Comparison of ENCODE assay signal across 21 mouse cellular contexts in genomic region chr9:66114341-66114740, GRCm38 (mm10). TPM values are rescaled to one million over a fixed set of nuclear protein-coding genes. Genes with fewer than 3 reads are reported as not detected.
DNase-seq lines count a peak whose midpoint lies in the region; ATAC-seq and TF ChIP-seq lines count a peak whose summit lies in the region.
"Had no signal": no experiment of that assay in that cellular context is flagged by ENCODE, and none has a peak within 500 bp of the region (broad histone marks: within the 10 kb centered on the region; RNA-seq: fewer than 3 reads in every experiment).

No protein-coding gene starts in this region.

- H3K27ac ChIP-seq in MEL (ENCODE audit: control insufficient read depth, low read depth, low read length) = no peak overlapping the region
- H3K27ac ChIP-seq in bone marrow macrophage, adult 2 months (ENCODE audit: insufficient read depth, low read depth, low read length) = peak overlapping the region; percentile 74
- no peak overlapping the region for H3K27ac ChIP-seq in intestine, embryonic 15.5 days
- H3K27ac ChIP-seq: hindbrain, embryonic 15.5 days; liver, embryonic 14.5 days; midbrain, embryonic 12.5 days had no signal

- H3K9ac ChIP-seq in MEL (ENCODE audit: control insufficient read depth, low read depth, low read length, poor library complexity, severe bottlenecking) = no peak overlapping the region
- no peak overlapping the region for H3K9ac ChIP-seq in intestine, embryonic 15.5 days
- H3K9ac ChIP-seq: hindbrain, embryonic 15.5 days; liver, embryonic 14.5 days; midbrain, embryonic 12.5 days had no signal

- H3K9me3 ChIP-seq in MEL (replicated peaks; ENCODE audit: insufficient read depth, low read length) = no peaks in the 10 kb centered on the region
- H3K9me3 ChIP-seq in intestine, embryonic 15.5 days = no peaks in the 10 kb centered on the region
- H3K9me3 ChIP-seq: hindbrain, embryonic 15.5 days; midbrain, embryonic 12.5 days had no signal

- TF ChIP-seq RAD21 in MEL (IDR thresholded peaks at IDR 0.05; ENCODE audit: low read depth, low read length) = no peak

- H3K36me3 ChIP-seq in MEL (ENCODE audit: control insufficient read depth in 1 of 2, insufficient read depth in 2 of 2, low read length in 2 of 2) = peaks cover 6 to 19% of the 10 kb centered on the region in 2 experiments
- peaks cover 7% of the 10 kb centered on the region; the same call in 1 of the 2 replicates for H3K36me3 ChIP-seq in intestine, embryonic 15.5 days

- 90% methylated on average over 3 of the region's 3 CpGs for WGBS in intestine, embryonic 15.5 days

- intact Hi-C loops in heart, postnatal 36 days (cut with DNase I) = no loop called here

- peaks cover 16% of the 10 kb centered on the region for H3K79me2 ChIP-seq in MEL (ENCODE audit: control insufficient read depth, insufficient read depth, low read length, poor library complexity)

- no peak for TF ChIP-seq POLR2A in MEL (IDR thresholded peaks at IDR 0.05; ENCODE audit: control insufficient read depth in 1 of 2, insufficient read depth in 1 of 2, low read depth in 1 of 2, low read length in 2 of 2, poor library complexity in 1 of 2)
- TF ChIP-seq POLR2A in bone marrow macrophage, adult 2 months (IDR thresholded peaks at IDR 0.05; ENCODE audit: borderline replicate concordance, low read depth, low read length) = no peak

- no peak overlapping the region for H3K4me2 ChIP-seq in intestine, embryonic 15.5 days (replicated peaks)
- H3K4me2 ChIP-seq: hindbrain, embryonic 15.5 days; midbrain, embryonic 12.5 days had no signal

- H3K4me1 ChIP-seq in MEL (ENCODE audit: control insufficient read depth in 1 of 2, insufficient read depth in 2 of 2, low read length in 2 of 2) = peaks cover 1 to 12% of the 10 kb centered on the region in 2 experiments; a peak in 3 of 4 replicates
- H3K4me1 ChIP-seq in bone marrow macrophage, adult 2 months (ENCODE audit: control insufficient read depth, insufficient read depth, low read length) = peaks cover 63% of the 10 kb centered on the region
- H3K4me1 ChIP-seq in intestine, embryonic 15.5 days (replicated peaks) = no peaks in the 10 kb centered on the region

- H3K4me3 ChIP-seq in MEL (ENCODE audit: control insufficient read depth in 1 of 2, insufficient read depth in 1 of 2, low read depth in 2 of 2, low read length in 2 of 2) = no peak overlapping the region
- H3K4me3 ChIP-seq in bone marrow macrophage, adult 2 months (ENCODE audit: insufficient read depth, low read length) = no peak overlapping the region
- H3K4me3 ChIP-seq in intestine, embryonic 15.5 days (replicated peaks) = no peak overlapping the region
- H3K4me3 ChIP-seq: hindbrain, embryonic 15.5 days; midbrain, embryonic 12.5 days had no signal

- TF ChIP-seq EP300 in MEL (IDR thresholded peaks at IDR 0.05; ENCODE audit: low read depth in 1 of 2, low read length in 2 of 2) = no peak

- H3K27me3 ChIP-seq in MEL (ENCODE audit: control insufficient read depth in 1 of 2, insufficient read depth in 2 of 2, low read length in 2 of 2) = no peaks in the 10 kb centered on the region
- no peaks in the 10 kb centered on the region for H3K27me3 ChIP-seq in intestine, embryonic 15.5 days (replicated peaks)
- H3K27me3 ChIP-seq: hindbrain, embryonic 15.5 days; midbrain, embryonic 12.5 days had no signal

- peak; percentile 93 for ATAC-seq in megakaryocyte progenitor cell, adult 5-6 weeks (replicated peaks; ENCODE audit: poor library complexity)
- ATAC-seq in intestine, embryonic 15.5 days = no peak
- ATAC-seq: forebrain, embryonic 14.5 days had no signal

- peak; percentile 23 for DNase-seq in MEL (ENCODE audit: low read depth, low spot score)
- peak; percentile 18 for DNase-seq in lung, postnatal 14 days
- DNase-seq in cerebellum, postnatal 14 days = no peak
- no peak for DNase-seq in heart, postnatal 36 days
- DNase-seq: adrenal gland, postnatal 36 days; cerebellum, adult 11-12 months; cerebellum, postnatal 25 days; embryo, embryonic 11 days; gastrocnemius, postnatal 10 days; heart, adult 18-20 months; heart, postnatal 4 days; kidney, adult 9 months; kidney, postnatal 14 days; right cerebral cortex, postnatal 14 days had no signal

- TF ChIP-seq CTCF in MEL (IDR thresholded peaks at IDR 0.05 in 2 of 3, conservative IDR thresholded peaks at IDR 0.05 in 1 of 3; ENCODE audit: control insufficient read depth in 1 of 3, insufficient read depth in 1 of 3, low read depth in 2 of 3, low read length in 3 of 3, poor library complexity in 1 of 3, severe bottlenecking in 1 of 3) = no peak
- no peak for TF ChIP-seq CTCF in bone marrow macrophage, adult 2 months (IDR thresholded peaks at IDR 0.05; ENCODE audit: low read depth, low read length)

TF ChIP-seq in MEL, 35 proteins besides CTCF, POLR2A, EP300 and RAD21:
- TF ChIP-seq BHLHE40 (IDR thresholded peaks at IDR 0.05; ENCODE audit: borderline replicate concordance, low read depth, low read length) (no peak), GATA1 (IDR thresholded peaks at IDR 0.05; ENCODE audit: low read depth, low read length) (peak; percentile 29; the same call in 1 of the 2 replicates)

RNA-seq across cellular contexts. Expression of gene Snx1, which starts 12.0 kb away (rescaled TPM):
- 83.9 and 88.2 TPM in 2 replicates for total RNA-seq in MEL (2012; rRNA removed)
- polyA plus RNA-seq in MEL (2012; ENCODE audit: insufficient read depth in 1 of 2, insufficient read length in 2 of 2, low read depth in 1 of 2, low replicate concordance in 2 of 2, missing spikeins in 1 of 2) = 100 to 1,000 TPM; 113 to 189 TPM
- 117 and 141 TPM in 2 replicates for polyA plus RNA-seq in bone marrow macrophage, adult 2 months (2012; ENCODE audit: insufficient read depth, insufficient read length, missing spikeins)
- 54.4 and 54.8 TPM in 2 replicates for total RNA-seq in megakaryocyte progenitor cell, adult 5-6 weeks (2015)
- total RNA-seq in megakaryocyte progenitor cell, adult 5-6 weeks (2017) = 104 and 107 TPM in 2 replicates
- 137 and 144 TPM in 2 replicates for polyA plus RNA-seq in intestine, embryonic 15.5 days (2015; fragmentation: Nextera tagmentation; extraction: Ambion mirVana)
- total RNA-seq in heart, postnatal 36 days (2021) = 10 to 100 TPM; 27.7 to 29.8 TPM

RNA-seq across cellular contexts. Expression of gene Ciao2a, which starts 12.1 kb away (rescaled TPM):
- 103 and 121 TPM in 2 replicates for total RNA-seq in MEL (2012; rRNA removed)
- polyA plus RNA-seq in MEL (2012; ENCODE audit: insufficient read depth in 1 of 2, insufficient read length in 2 of 2, low read depth in 1 of 2, low replicate concordance in 2 of 2, missing spikeins in 1 of 2) = 10 to 100 TPM in 1 of 2 experiments, not detected in 1; 88.1 TPM
- 133 and 152 TPM in 2 replicates for polyA plus RNA-seq in bone marrow macrophage, adult 2 months (2012; ENCODE audit: insufficient read depth, insufficient read length, missing spikeins)
- total RNA-seq in megakaryocyte progenitor cell, adult 5-6 weeks (2015) = 306 and 323 TPM in 2 replicates
- 166 and 204 TPM in 2 replicates for total RNA-seq in megakaryocyte progenitor cell, adult 5-6 weeks (2017)
- polyA plus RNA-seq in intestine, embryonic 15.5 days (2015; fragmentation: Nextera tagmentation; extraction: Ambion mirVana) = 215 and 218 TPM in 2 replicates
- total RNA-seq in heart, postnatal 36 days (2021) = 10 to 100 TPM; 65.6 to 69.9 TPM

RNA-seq across cellular contexts. Expression of gene Dapk2, which starts 43.7 kb away (rescaled TPM):
- 5.8 and 6.7 TPM in 2 replicates for total RNA-seq in MEL (2012; rRNA removed)
- 1 to 10 TPM in 1 of 2 experiments, not detected in 1; 8.3 TPM for polyA plus RNA-seq in MEL (2012; ENCODE audit: insufficient read depth in 1 of 2, insufficient read length in 2 of 2, low read depth in 1 of 2, low replicate concordance in 2 of 2, missing spikeins in 1 of 2)
- polyA plus RNA-seq in bone marrow macrophage, adult 2 months (2012; ENCODE audit: insufficient read depth, insufficient read length, missing spikeins) = not detected in 2 replicates
- total RNA-seq in megakaryocyte progenitor cell, adult 5-6 weeks (2015) = 0.84 and 0.90 TPM in 2 replicates
- total RNA-seq in megakaryocyte progenitor cell, adult 5-6 weeks (2017) = 0.83 and 2.5 TPM in 2 replicates
- polyA plus RNA-seq in intestine, embryonic 15.5 days (2015; fragmentation: Nextera tagmentation; extraction: Ambion mirVana) = 6.0 and 7.2 TPM in 2 replicates
- 1 to 10 TPM; 4.6 to 6.2 TPM for total RNA-seq in heart, postnatal 36 days (2021)

RNA-seq across cellular contexts. Expression of gene Snx22, which starts 44.8 kb away (rescaled TPM):
- 7.1 and 10.1 TPM in 2 replicates for total RNA-seq in MEL (2012; rRNA removed)
- polyA plus RNA-seq in MEL (2012; ENCODE audit: insufficient read depth in 1 of 2, insufficient read length in 2 of 2, low read depth in 1 of 2, low replicate concordance in 2 of 2, missing spikeins in 1 of 2) = under 1 TPM in 1 of 2 experiments, not detected in 1; 0.43 TPM
- 0.28 and 0.32 TPM in 2 replicates for polyA plus RNA-seq in bone marrow macrophage, adult 2 months (2012; ENCODE audit: insufficient read depth, insufficient read length, missing spikeins)
- total RNA-seq in megakaryocyte progenitor cell, adult 5-6 weeks (2015) = 0.17 and 0.37 TPM in 2 replicates
- total RNA-seq in megakaryocyte progenitor cell, adult 5-6 weeks (2017) = 0.81 and 0.96 TPM in 2 replicates
- 1.1 and 1.4 TPM in 2 replicates for polyA plus RNA-seq in intestine, embryonic 15.5 days (2015; fragmentation: Nextera tagmentation; extraction: Ambion mirVana)
- under 1 TPM; 0.57 to 0.86 TPM for total RNA-seq in heart, postnatal 36 days (2021)

RNA-seq across cellular contexts. Expression of gene Ppib, which starts 54.3 kb away (rescaled TPM):
- 413 and 419 TPM in 2 replicates for total RNA-seq in MEL (2012; rRNA removed)
- 100 to 1,000 TPM in 1 of 2 experiments, not detected in 1; 291 TPM for polyA plus RNA-seq in MEL (2012; ENCODE audit: insufficient read depth in 1 of 2, insufficient read length in 2 of 2, low read depth in 1 of 2, low replicate concordance in 2 of 2, missing spikeins in 1 of 2)
- polyA plus RNA-seq in bone marrow macrophage, adult 2 months (2012; ENCODE audit: insufficient read depth, insufficient read length, missing spikeins) = 274 and 288 TPM in 2 replicates
- 466 and 518 TPM in 2 replicates for total RNA-seq in megakaryocyte progenitor cell, adult 5-6 weeks (2015)
- 761 and 799 TPM in 2 replicates for total RNA-seq in megakaryocyte progenitor cell, adult 5-6 weeks (2017)
- 638 and 715 TPM in 2 replicates for polyA plus RNA-seq in intestine, embryonic 15.5 days (2015; fragmentation: Nextera tagmentation; extraction: Ambion mirVana)
- 100 to 1,000 TPM; 123 to 129 TPM for total RNA-seq in heart, postnatal 36 days (2021)

Comparison
In these comparisons a context has a peak if more than half of its experiments do, and no peak if none do; other contexts are left out.
1. DNase-seq: peak in MEL (single experiment) and lung, postnatal 14 days (single experiment); none in cerebellum, postnatal 14 days (0 of 2) and heart, postnatal 36 days (0 of 2).